Mouse (Mus musculus) forebrain, embryonic 16.5 days (tissue): ENCODE measurements around the gene Degs1. TPM values are rescaled to one million over a fixed set of nuclear protein-coding genes. Genes with fewer than 3 reads are reported as not detected.

ENCODE experiments used
- polyA plus RNA-seq: library from polyadenylated mRNA; unstranded; fragments of >200 nt; fragmentation: Nextera tagmentation; extraction: Ambion mirVana; gene quantifications from 2 replicates; pipeline ENCODE4 v1.2.1, GENCODE M21; 2015

The Degs1 gene
- polyA plus RNA-seq, 1 experiment from 2014 or later, result 62.7 TPM

Other genes with a start within 250 kb of the Degs1 start
- gene Srp9, start 158.1 kb downstream of the Degs1 start, polyA plus RNA-seq, result 125 and 126 TPM in 2 replicates
- gene Vmn1r1, start 118.3 kb downstream of the Degs1 start, polyA plus RNA-seq, result not detected in 2 replicates
- 30.3 and 36.3 TPM in 2 replicates for gene Fbxo28, start 58.8 kb upstream of the Degs1 start, polyA plus RNA-seq
- gene Trp53bp2, start 126.4 kb upstream of the Degs1 start, polyA plus RNA-seq, result 27.2 and 31.3 TPM in 2 replicates
- gene Capn2, start 234.8 kb upstream of the Degs1 start, polyA plus RNA-seq, result 70.3 and 76.2 TPM in 2 replicates